Mouse (Mus musculus) kidney, embryonic 16.5 days (tissue): ENCODE measurements around the gene Vhl. TPM values are rescaled to one million over a fixed set of nuclear protein-coding genes. Genes with fewer than 3 reads are reported as not detected.
A peak's percentile ranks its signal among the peaks of the same experiment; 100 is the strongest.

ENCODE experiments used
- ATAC-seq: fragments of 200-750 bp; cut with Nextera tagmentation; 2 replicates; pipeline ENCODE4 v1.8.0; 2017; ENCODE audit warnings: moderate TSS enrichment; ENCODE audit not compliant: low FRiP score, low TSS enrichment
- H3K27ac ChIP-seq: fragments of 300-500 bp; sonication (generic); 2 replicates; pipeline ENCODE4 v1.5.1; 2014; ENCODE audit warnings: low read length
- H3K27me3 ChIP-seq: fragments of 300-500 bp; sonication (generic); 2 replicates; pipeline ENCODE4 v1.6.1; 2014; ENCODE audit warnings: low read length, control low read depth, mixed read lengths; ENCODE audit not compliant: insufficient read depth
- H3K36me3 ChIP-seq: fragments of 300-500 bp; sonication (generic); 2 replicates; pipeline ENCODE4 v1.6.1; 2014; ENCODE audit warnings: low read length, control low read depth, mixed read lengths; ENCODE audit not compliant: insufficient read depth
- H3K4me1 ChIP-seq: fragments of 300-500 bp; sonication (generic); 2 replicates; pipeline ENCODE4 v1.6.1; 2014; ENCODE audit warnings: low read length, control low read depth, mixed read lengths; ENCODE audit not compliant: insufficient read depth
- H3K4me2 ChIP-seq: fragments of 300-500 bp; sonication (generic); replicated peaks from 2 replicates; pipeline ENCODE4 v1.6.1; 2014; ENCODE audit warnings: low read depth, low read length
- H3K4me3 ChIP-seq: fragments of 300-500 bp; sonication (generic); 2 replicates; pipeline ENCODE4 v1.5.1; 2014; ENCODE audit warnings: mild to moderate bottlenecking, low read length
- H3K9ac ChIP-seq: fragments of 300-500 bp; sonication (generic); replicated peaks from 2 replicates; pipeline ENCODE4 v1.6.1; 2014; ENCODE audit warnings: low read length
- H3K9me3 ChIP-seq: fragments of 300-500 bp; sonication (generic); 2 replicates; pipeline ENCODE4 v1.6.1; 2016; ENCODE audit warnings: low read length, control low read depth
- WGBS: fragments of 180-500 bp; shearing (Covaris S2); extraction: QIAGEN DNeasy Blood & Tissue Kit; methylation state at CpG from one replicate; pipeline ENCODE4 v1.1.7; 2014; 5-methylcytosine and 5-hydroxymethylcytosine counted together
- polyA plus RNA-seq: library from polyadenylated mRNA; unstranded; fragments of >200 nt; fragmentation: Nextera tagmentation; extraction: Ambion mirVana; gene quantifications from 2 replicates; pipeline ENCODE4 v1.2.1, GENCODE M21; 2015

The Vhl gene
- polyA plus RNA-seq, 1 experiment from 2014 or later = 40.7 TPM

- WGBS = 91% methylated on average over 4 of the region's 4 CpGs
- Histone ChIP-seq H3K9me3 (no peaks in the 10 kb centered on the region), H3K27ac (no peak overlapping the region)
Observed at GRCm38 (mm10) chr6:113643021-113643420, 19.3 kb downstream of the Vhl start.

DNA sequence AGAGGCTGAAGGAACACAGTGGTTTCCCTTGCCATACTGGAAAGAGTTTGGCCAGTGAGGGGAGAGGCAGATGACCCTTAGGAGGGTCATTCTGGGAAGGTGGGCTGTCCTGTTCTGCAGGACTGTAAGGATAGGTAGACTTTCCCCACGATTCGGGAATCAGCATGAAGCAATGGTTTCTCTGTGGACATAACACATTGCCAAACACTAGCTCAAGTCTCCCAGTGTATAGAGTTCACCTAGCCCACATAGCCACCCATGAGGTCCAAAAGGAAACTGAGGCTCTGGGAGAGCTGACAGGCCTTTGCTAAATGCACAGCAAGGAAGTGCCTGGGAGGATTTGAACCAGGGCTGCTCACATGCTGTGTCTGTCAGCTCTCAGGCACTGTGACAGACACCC is 20.2 kb downstream of the Vhl start:
- H3K27me3 ChIP-seq = no peaks in the 10 kb centered on the region
- no peak overlapping the region for H3K4me3 ChIP-seq
- peak overlapping the region; percentile 63; the same call in 1 of the 2 replicates for H3K27ac ChIP-seq
- no peaks in the 10 kb centered on the region for H3K36me3 ChIP-seq
- H3K4me1 ChIP-seq = no peaks in the 10 kb centered on the region; the same call in 1 of the 2 replicates
- no peaks in the 10 kb centered on the region for H3K9me3 ChIP-seq
- no peak overlapping the region for H3K4me2 ChIP-seq
- no peak for ATAC-seq
- WGBS = 97% methylated on average over 2 of the region's 2 CpGs
- no peak overlapping the region for H3K9ac ChIP-seq

More at GRCm38 (mm10) chr6:113643021-113643420, 19.3 kb downstream of the Vhl start:
- Histone ChIP-seq H3K4me3 (no peak overlapping the region), H3K4me2 (no peak overlapping the region), H3K9ac (no peak overlapping the region), H3K27me3 (no peaks in the 10 kb centered on the region), H3K4me1 (no peaks in the 10 kb centered on the region; the same call in 1 of the 2 replicates), H3K36me3 (no peaks in the 10 kb centered on the region)
- no peak for ATAC-seq

DNA sequence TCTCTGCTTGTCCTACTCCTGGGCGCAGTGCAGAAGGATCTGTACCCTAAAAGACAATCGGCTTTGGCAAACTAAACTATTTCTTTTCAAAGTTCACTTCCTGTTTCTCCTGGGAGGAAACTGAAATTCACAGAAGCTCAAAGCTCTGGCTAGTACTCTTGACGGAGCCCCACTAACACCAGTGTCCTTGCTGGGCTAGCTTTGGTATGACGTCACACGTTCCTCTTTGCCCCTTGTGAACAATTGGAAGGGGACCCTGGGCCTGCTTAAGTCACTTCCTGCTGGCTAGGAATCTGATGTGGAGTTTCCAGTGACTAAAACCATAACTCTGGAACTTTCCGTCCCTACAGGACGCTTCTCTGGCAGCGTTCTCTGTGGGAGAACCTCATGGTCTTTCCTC is 21.0 kb downstream of the Vhl start:
- Histone ChIP-seq H3K27ac (peak overlapping the region; percentile 63; the same call in 1 of the 2 replicates), H3K4me2 (no peak overlapping the region), H3K9me3 (no peaks in the 10 kb centered on the region), H3K4me1 (no peaks in the 10 kb centered on the region; the same call in 1 of the 2 replicates), H3K27me3 (no peaks in the 10 kb centered on the region), H3K9ac (no peak overlapping the region), H3K4me3 (no peak overlapping the region), H3K36me3 (no peaks in the 10 kb centered on the region)
- no peak for ATAC-seq
- WGBS = 76% methylated on average over 8 of the region's 8 CpGs

- no peak for ATAC-seq
- Histone ChIP-seq H3K27me3 (no peaks in the 10 kb centered on the region), H3K4me3 (no peak overlapping the region), H3K9me3 (no peaks in the 10 kb centered on the region), H3K9ac (no peak overlapping the region), H3K36me3 (no peaks in the 10 kb centered on the region), H3K4me1 (no peaks in the 10 kb centered on the region), H3K4me2 (no peak overlapping the region), H3K27ac (0 out of 2 replicates have a peak overlapping the region, but pooled peaks have one; percentile 7)
- 85% methylated on average over 7 of the region's 7 CpGs for WGBS
Observed at GRCm38 (mm10) chr6:113649346-113650196, 25.8 kb downstream of the Vhl start.

GRCm38 (mm10) chr6:113650197-113650640 is 26.5 kb downstream of the Vhl start:
- H3K27me3 ChIP-seq = no peaks in the 10 kb centered on the region
- H3K4me2 ChIP-seq = no peak overlapping the region
- H3K27ac ChIP-seq = 0 out of 2 replicates have a peak overlapping the region, but pooled peaks have one; percentile 7
- no peaks in the 10 kb centered on the region for H3K9me3 ChIP-seq
- no peaks in the 10 kb centered on the region for H3K36me3 ChIP-seq
- no peak overlapping the region for H3K9ac ChIP-seq
- 57% methylated on average over 4 of the region's 4 CpGs for WGBS
- no peaks in the 10 kb centered on the region for H3K4me1 ChIP-seq
- no peak for ATAC-seq
- no peak overlapping the region for H3K4me3 ChIP-seq

GRCm38 (mm10) chr6:113651626-113652025 is 27.9 kb downstream of the Vhl start:
- H3K27me3 ChIP-seq = no peaks in the 10 kb centered on the region
- 65% methylated on average over 3 of the region's 3 CpGs for WGBS
- no peaks in the 10 kb centered on the region for H3K4me1 ChIP-seq
- no peaks in the 10 kb centered on the region for H3K36me3 ChIP-seq
- H3K27ac ChIP-seq = no peak overlapping the region
- H3K4me2 ChIP-seq = no peak overlapping the region
- H3K4me3 ChIP-seq = no peak overlapping the region
- H3K9ac ChIP-seq = no peak overlapping the region
- H3K9me3 ChIP-seq = no peaks in the 10 kb centered on the region
- no peak for ATAC-seq

GRCm38 (mm10) chr6:113653551-113653950 is 29.8 kb downstream of the Vhl start:
- H3K4me1 ChIP-seq = 0 out of 2 replicates have a peak, but pooled peaks cover 3% of the 10 kb centered on the region
- no peak overlapping the region for H3K4me3 ChIP-seq
- H3K9me3 ChIP-seq = no peaks in the 10 kb centered on the region
- no peaks in the 10 kb centered on the region for H3K36me3 ChIP-seq
- H3K27me3 ChIP-seq = no peaks in the 10 kb centered on the region
- no peak overlapping the region for H3K9ac ChIP-seq
- H3K27ac ChIP-seq = no peak overlapping the region
- no peak overlapping the region for H3K4me2 ChIP-seq
- no peak for ATAC-seq
- WGBS = 90% methylated on average over 7 of the region's 7 CpGs

DNA sequence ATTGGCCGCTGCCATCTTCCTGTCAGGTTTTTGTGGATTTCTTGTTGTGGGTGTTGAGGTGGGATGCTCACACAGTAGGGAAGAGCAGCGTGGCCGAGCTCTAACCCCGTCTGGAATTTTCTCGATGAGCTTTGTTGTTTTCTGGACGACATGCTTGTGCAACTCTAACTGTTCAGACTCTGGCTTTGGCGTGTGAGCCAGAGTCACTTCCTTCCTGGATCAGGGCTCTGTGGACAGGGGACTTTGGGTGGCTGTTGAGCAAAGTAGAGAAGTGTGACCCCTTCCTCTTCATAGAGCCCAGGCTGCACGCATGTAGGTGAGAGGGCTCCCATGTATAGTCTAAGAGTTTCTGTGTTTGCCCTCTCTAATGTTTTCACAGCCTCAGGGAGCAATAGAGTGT is 30.3 kb downstream of the Vhl start:
- Histone ChIP-seq H3K27ac (no peak overlapping the region), H3K4me2 (no peak overlapping the region), H3K9me3 (no peaks in the 10 kb centered on the region), H3K4me1 (peaks cover 4% of the 10 kb centered on the region; the same call in 1 of the 2 replicates), H3K9ac (no peak overlapping the region), H3K36me3 (no peaks in the 10 kb centered on the region), H3K27me3 (no peaks in the 10 kb centered on the region), H3K4me3 (no peak overlapping the region)
- WGBS = 76% methylated on average over 8 of the region's 8 CpGs
- no peak for ATAC-seq

DNA sequence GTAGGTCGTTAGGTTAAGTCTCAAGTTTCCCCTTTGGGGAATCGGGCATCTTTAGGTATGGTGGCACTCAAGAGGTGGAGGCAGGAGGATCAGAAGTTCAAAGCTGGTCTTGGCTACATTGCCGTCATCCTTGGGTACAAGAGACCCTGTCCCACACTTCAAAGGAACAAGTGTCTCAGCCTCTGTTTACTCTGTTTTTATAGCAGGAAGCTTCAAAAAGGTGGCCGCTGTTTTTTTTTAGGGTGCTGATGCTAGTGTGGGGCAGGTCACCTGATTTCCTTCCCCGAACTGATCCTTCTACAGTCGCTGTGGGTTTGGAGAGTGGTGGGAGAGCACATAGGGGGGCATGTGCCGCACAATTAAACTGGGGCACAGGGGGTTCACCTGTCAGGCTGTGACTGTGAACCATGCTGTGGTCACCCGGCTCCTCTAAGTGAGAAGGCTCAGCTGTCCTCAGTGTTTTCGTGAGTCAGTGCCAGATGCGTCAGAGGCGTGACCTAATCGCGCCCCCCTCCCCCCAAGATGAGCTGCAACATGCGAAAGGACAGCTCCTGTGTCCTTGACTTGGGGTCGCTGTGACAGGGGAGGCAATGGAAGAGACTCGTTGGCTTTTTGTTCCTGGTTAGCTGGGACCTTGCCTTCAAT is 31.1 kb downstream of the Vhl start:
- Histone ChIP-seq H3K9ac (no peak overlapping the region), H3K27ac (no peak overlapping the region), H3K27me3 (no peaks in the 10 kb centered on the region), H3K4me1 (peaks cover 11% of the 10 kb centered on the region; the same call in 1 of the 2 replicates), H3K4me3 (no peak overlapping the region), H3K4me2 (no peak overlapping the region), H3K36me3 (no peaks in the 10 kb centered on the region), H3K9me3 (no peaks in the 10 kb centered on the region)
- 42% methylated on average over 16 of the region's 16 CpGs for WGBS
- ATAC-seq = no peak

DNA sequence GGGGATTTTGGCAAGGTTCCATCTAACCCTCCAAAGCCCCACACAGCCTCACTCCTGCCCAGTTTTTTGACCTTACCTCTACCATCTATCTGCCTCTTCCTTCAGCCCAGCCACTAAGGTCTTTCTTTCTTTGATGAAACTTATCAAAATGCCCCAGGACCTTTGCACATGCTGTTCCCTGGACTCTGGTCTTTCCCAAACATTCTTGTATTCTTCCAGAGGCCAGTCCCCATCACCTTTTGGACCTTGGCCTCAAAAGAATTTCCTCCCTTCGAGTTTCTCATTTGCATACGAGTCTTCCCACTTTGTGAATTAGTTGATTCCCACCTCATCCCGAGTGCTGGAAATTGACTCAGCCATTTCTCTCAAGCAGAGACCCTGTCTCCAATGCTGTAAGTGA is 31.7 kb downstream of the Vhl start:
- H3K9ac ChIP-seq = no peak overlapping the region
- no peak overlapping the region for H3K4me3 ChIP-seq
- peaks cover 17% of the 10 kb centered on the region for H3K4me1 ChIP-seq
- H3K9me3 ChIP-seq = no peaks in the 10 kb centered on the region
- no peaks in the 10 kb centered on the region for H3K27me3 ChIP-seq
- no peaks in the 10 kb centered on the region for H3K36me3 ChIP-seq
- ATAC-seq = no peak
- no peak overlapping the region for H3K4me2 ChIP-seq
- WGBS = 92% methylated on average over 3 of the region's 3 CpGs
- no peak overlapping the region for H3K27ac ChIP-seq
